Mouse (Mus musculus): ENCODE measurements around the gene Qpctl. TPM values are rescaled to one million over a fixed set of nuclear protein-coding genes. Genes with fewer than 3 reads are reported as not detected.

The Qpctl gene
- 18.5 and 20.0 TPM in 2 replicates for polyA plus RNA-seq (2014; fragmentation: Nextera tagmentation; extraction: Ambion mirVana)

DNA sequence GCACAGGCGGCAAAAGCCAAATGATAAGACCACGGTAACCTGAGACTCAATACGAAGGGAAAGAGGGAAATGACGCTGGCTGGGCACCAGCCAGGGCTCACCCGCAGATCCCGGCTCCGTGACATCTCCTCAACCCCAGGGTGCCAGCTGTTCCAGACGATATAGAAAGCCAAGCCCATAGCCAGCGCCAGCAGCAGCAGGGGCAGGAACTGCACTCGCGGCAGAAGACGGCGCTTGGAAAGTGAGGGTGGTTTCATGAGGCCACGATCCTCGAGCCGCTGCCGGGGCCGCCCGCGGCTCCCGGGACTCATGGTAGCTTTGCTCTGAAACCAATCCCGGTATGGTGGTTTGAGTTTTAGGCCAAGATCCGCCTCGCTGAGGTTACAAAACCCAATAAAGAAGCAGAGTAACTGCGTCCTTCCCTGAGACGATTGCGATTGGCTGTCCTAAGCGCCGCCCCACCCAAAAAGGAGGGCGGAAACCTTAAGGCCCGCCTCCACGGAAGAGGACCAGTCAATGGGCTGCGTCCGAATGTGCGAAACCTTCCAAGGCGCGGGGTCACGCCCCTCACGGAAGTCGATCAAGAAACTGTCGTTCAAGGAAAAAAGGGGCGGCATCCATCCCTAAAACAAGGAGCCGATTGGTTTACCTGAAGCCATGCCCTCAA, at the start of gene Qpctl:
Gene Qpctl, minus strand, starts transcription at position 417 of the 667 bp plus-strand sequence.
- H3K27ac ChIP-seq (replicated peaks; ENCODE audit: low read depth, low read length): peak within 1 kb of the TSS; percentile 85
- DNase-seq (peak; percentile 99), ATAC-seq (ENCODE audit: low FRiP score, low TSS enrichment) (peak; percentile 97)
- H3K36me3 ChIP-seq (ENCODE audit: control insufficient read depth, insufficient read depth, low read length): peaks cover 33% of the 10 kb centered on the region
- under 1% methylated on average over 43 of the region's 43 CpGs for WGBS
- no peaks in the 10 kb centered on the region for H3K27me3 ChIP-seq (ENCODE audit: control insufficient read depth, insufficient read depth, low read length)
- H3K4me2 ChIP-seq (ENCODE audit: low read length): peak within 1 kb of the TSS; percentile 80
- peak within 1 kb of the TSS; percentile 63 for H3K9ac ChIP-seq (replicated peaks; ENCODE audit: low read length)
- peak within 1 kb of the TSS; percentile 68 for H3K4me3 ChIP-seq (replicated peaks; ENCODE audit: low read depth, low read length)
- H3K9me3 ChIP-seq (ENCODE audit: control insufficient read depth, low read length): no peaks in the 10 kb centered on the region
- peaks cover 17% of the 10 kb centered on the region for H3K4me1 ChIP-seq (ENCODE audit: control insufficient read depth, insufficient read depth, low read length)

DNA sequence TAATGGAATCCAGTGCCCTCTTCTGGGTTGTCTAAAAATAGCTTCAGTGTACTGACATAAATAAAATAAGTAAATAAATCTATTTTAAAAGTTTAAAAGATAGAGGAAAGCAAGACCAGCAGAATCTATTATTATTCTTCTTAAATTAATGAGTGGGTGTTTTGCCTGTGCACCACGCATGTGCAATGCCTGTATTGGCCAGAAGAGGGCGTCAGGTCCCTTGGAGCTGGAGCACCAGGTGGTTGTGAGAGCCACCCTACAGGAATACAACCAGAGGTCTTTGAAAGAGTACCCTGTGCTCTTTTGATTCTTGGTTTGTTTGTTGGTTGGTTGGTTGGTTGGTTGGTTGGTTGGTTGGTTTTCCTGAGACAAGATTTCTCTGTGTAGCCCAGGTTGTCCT, 48.9 kb upstream of the Qpctl start:
- no peak overlapping the region for H3K27ac ChIP-seq (replicated peaks; ENCODE audit: low read depth, low read length)
- no peaks in the 10 kb centered on the region for H3K27me3 ChIP-seq (ENCODE audit: control insufficient read depth, insufficient read depth, low read length)
- H3K4me3 ChIP-seq (replicated peaks; ENCODE audit: low read depth, low read length): no peak overlapping the region
- no peaks in the 10 kb centered on the region for H3K9me3 ChIP-seq (ENCODE audit: control insufficient read depth, low read length)
- DNase-seq (no peak), ATAC-seq (ENCODE audit: low FRiP score, low TSS enrichment) (no peak)
- WGBS: 36% methylated on average over 2 of the region's 2 CpGs
- H3K9ac ChIP-seq (replicated peaks; ENCODE audit: low read length): no peak overlapping the region
- no peaks in the 10 kb centered on the region for H3K4me1 ChIP-seq (ENCODE audit: control insufficient read depth, insufficient read depth, low read length)
- no peak overlapping the region for H3K4me2 ChIP-seq (ENCODE audit: low read length)
- H3K36me3 ChIP-seq (ENCODE audit: control insufficient read depth, insufficient read depth, low read length): peaks cover 70% of the 10 kb centered on the region

DNA sequence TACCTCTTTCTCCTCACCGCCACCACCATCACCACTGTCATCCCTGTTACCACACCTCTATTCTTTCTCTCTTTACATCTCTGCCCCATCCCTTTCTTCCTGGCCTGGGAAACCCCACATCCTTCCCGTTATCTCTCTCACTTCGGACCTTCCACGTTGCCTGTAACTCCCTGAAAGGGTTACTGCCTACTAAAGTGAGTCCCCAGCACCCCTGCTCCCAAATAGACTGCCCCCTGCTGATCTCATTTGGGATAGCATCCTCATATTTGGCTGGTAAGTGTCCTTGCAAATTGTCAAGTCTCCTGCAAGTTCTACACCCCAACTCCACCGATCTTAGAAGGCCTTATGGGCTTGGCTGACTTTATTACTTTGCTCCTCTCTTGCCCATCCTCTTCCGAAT, 47.6 kb upstream of the Qpctl start:
- no peaks in the 10 kb centered on the region for H3K4me1 ChIP-seq (ENCODE audit: control insufficient read depth, insufficient read depth, low read length)
- no peak overlapping the region for H3K9ac ChIP-seq (replicated peaks; ENCODE audit: low read length)
- DNase-seq: peak; percentile 63
- peaks cover 79% of the 10 kb centered on the region for H3K36me3 ChIP-seq (ENCODE audit: control insufficient read depth, insufficient read depth, low read length)
- H3K4me2 ChIP-seq (ENCODE audit: low read length): no peak overlapping the region
- H3K9me3 ChIP-seq (ENCODE audit: control insufficient read depth, low read length): no peaks in the 10 kb centered on the region
- H3K27ac ChIP-seq (replicated peaks; ENCODE audit: low read depth, low read length): no peak overlapping the region
- H3K4me3 ChIP-seq (replicated peaks; ENCODE audit: low read depth, low read length): no peak overlapping the region
- no peaks in the 10 kb centered on the region for H3K27me3 ChIP-seq (ENCODE audit: control insufficient read depth, insufficient read depth, low read length)
- WGBS: 64% methylated on average over 6 of the region's 6 CpGs
- ATAC-seq (ENCODE audit: low FRiP score, low TSS enrichment): no peak

GRCm38 (mm10) chr7:19194676-19195075, 45.6 kb upstream of the Qpctl start:
- Histone ChIP-seq H3K9me3 (ENCODE audit: control insufficient read depth, low read length) (no peaks in the 10 kb centered on the region), H3K4me2 (ENCODE audit: low read length) (no peak overlapping the region), H3K27me3 (ENCODE audit: control insufficient read depth, insufficient read depth, low read length) (no peaks in the 10 kb centered on the region), H3K9ac (replicated peaks; ENCODE audit: low read length) (no peak overlapping the region), H3K4me3 (replicated peaks; ENCODE audit: low read depth, low read length) (no peak overlapping the region), H3K27ac (replicated peaks; ENCODE audit: low read depth, low read length) (no peak overlapping the region), H3K36me3 (ENCODE audit: control insufficient read depth, insufficient read depth, low read length) (peaks cover 80% of the 10 kb centered on the region), H3K4me1 (ENCODE audit: control insufficient read depth, insufficient read depth, low read length) (no peaks in the 10 kb centered on the region)
- no peak for ATAC-seq (ENCODE audit: low FRiP score, low TSS enrichment)
- no peak for DNase-seq
- WGBS: 98% methylated on average over 4 of the region's 4 CpGs

DNA sequence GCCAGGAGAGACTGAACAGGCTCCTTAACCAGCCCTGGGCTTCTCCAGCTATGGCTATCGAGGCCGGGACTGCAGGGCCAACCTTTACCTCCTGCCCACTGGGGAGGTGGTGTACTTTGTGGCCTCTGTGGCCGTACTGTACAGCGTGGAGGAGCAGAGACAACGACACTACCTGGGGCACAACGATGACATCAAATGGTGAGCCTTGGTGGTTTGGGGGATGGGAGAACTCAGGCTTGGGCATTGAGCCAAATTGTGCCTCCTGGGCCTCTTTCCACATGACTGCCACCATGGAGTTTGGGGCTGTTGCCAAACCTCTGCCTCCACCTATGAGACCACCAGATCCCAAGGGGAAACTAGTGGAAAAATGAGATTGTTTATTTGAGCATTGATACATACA, 35.7 kb upstream of the Qpctl start:
- peaks cover 41% of the 10 kb centered on the region for H3K36me3 ChIP-seq (ENCODE audit: control insufficient read depth, insufficient read depth, low read length)
- peak overlapping the region; percentile 37; the same call in 1 of the 2 replicates for H3K27ac ChIP-seq (replicated peaks; ENCODE audit: low read depth, low read length)
- H3K9me3 ChIP-seq (ENCODE audit: control insufficient read depth, low read length): no peaks in the 10 kb centered on the region
- DNase-seq (peak; percentile 71), ATAC-seq (ENCODE audit: low FRiP score, low TSS enrichment) (no peak)
- no peak overlapping the region for H3K4me3 ChIP-seq (replicated peaks; ENCODE audit: low read depth, low read length)
- H3K4me1 ChIP-seq (ENCODE audit: control insufficient read depth, insufficient read depth, low read length): peaks cover 4% of the 10 kb centered on the region; the same call in 1 of the 2 replicates
- H3K27me3 ChIP-seq (ENCODE audit: control insufficient read depth, insufficient read depth, low read length): peaks cover 6% of the 10 kb centered on the region; the same call in 1 of the 2 replicates
- no peak overlapping the region for H3K9ac ChIP-seq (replicated peaks; ENCODE audit: low read length)
- 60% methylated on average over 6 of the region's 6 CpGs for WGBS
- H3K4me2 ChIP-seq (ENCODE audit: low read length): no peak overlapping the region

- no peak overlapping the region for H3K4me2 ChIP-seq (ENCODE audit: low read length)
- H3K36me3 ChIP-seq (ENCODE audit: control insufficient read depth, insufficient read depth, low read length): peaks cover 43% of the 10 kb centered on the region
- no peak overlapping the region for H3K4me3 ChIP-seq (replicated peaks; ENCODE audit: low read depth, low read length)
- H3K27me3 ChIP-seq (ENCODE audit: control insufficient read depth, insufficient read depth, low read length): peaks cover 9% of the 10 kb centered on the region; the same call in 1 of the 2 replicates
- H3K9me3 ChIP-seq (ENCODE audit: control insufficient read depth, low read length): no peaks in the 10 kb centered on the region
- H3K4me1 ChIP-seq (ENCODE audit: control insufficient read depth, insufficient read depth, low read length): peaks cover 7% of the 10 kb centered on the region
- H3K9ac ChIP-seq (replicated peaks; ENCODE audit: low read length): no peak overlapping the region
- ATAC-seq (ENCODE audit: low FRiP score, low TSS enrichment) (no peak), DNase-seq (no peak)
- peak overlapping the region; percentile 37; the same call in 1 of the 2 replicates for H3K27ac ChIP-seq (replicated peaks; ENCODE audit: low read depth, low read length)
- WGBS: 77% methylated on average over 2 of the region's 2 CpGs
Observed at GRCm38 (mm10) chr7:19184250-19184649, 35.2 kb upstream of the Qpctl start.

DNA sequence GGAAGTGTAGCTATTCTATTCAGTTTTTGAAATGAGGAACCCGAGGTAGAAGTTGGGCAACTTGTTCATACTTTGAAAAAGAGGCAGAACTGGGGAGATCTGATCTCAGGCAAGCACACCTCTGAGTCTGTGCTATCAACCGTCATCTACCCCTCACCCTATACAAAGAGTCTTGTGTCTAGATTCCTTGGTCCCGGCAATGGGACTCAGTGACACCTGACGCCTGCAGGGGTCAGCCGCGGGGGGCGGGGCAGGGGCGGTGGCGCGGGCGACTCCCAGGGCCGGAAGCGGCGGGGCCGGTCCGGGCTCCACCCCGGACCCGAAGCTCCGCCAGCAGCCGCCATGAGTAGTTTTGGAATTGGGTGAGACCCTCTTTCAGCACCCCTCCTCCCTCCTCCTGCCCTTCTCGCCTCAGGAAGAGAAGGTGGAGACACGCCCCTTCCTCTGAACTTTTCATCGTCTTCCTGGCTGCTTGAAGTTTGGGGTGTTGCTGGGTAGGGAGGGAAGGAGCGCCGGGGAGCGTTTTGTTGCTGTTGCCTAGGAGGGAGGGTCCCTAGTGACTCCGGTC, 31.9 kb upstream of the Qpctl start:
- H3K9ac ChIP-seq (replicated peaks; ENCODE audit: low read length): peak overlapping the region; percentile 30; the same call in 1 of the 2 replicates
- H3K27me3 ChIP-seq (ENCODE audit: control insufficient read depth, insufficient read depth, low read length): peaks cover 28% of the 10 kb centered on the region; the same call in 1 of the 2 replicates
- H3K4me2 ChIP-seq (ENCODE audit: low read length): peak overlapping the region; percentile 48
- no peak overlapping the region for H3K27ac ChIP-seq (replicated peaks; ENCODE audit: low read depth, low read length)
- peaks cover 28% of the 10 kb centered on the region for H3K4me1 ChIP-seq (ENCODE audit: control insufficient read depth, insufficient read depth, low read length)
- 2% methylated on average over 27 of the region's 27 CpGs for WGBS
- peak overlapping the region; percentile 28 for H3K4me3 ChIP-seq (replicated peaks; ENCODE audit: low read depth, low read length)
- peaks cover 26% of the 10 kb centered on the region for H3K36me3 ChIP-seq (ENCODE audit: control insufficient read depth, insufficient read depth, low read length)
- no peak for DNase-seq
- H3K9me3 ChIP-seq (ENCODE audit: control insufficient read depth, low read length): 0 out of 2 replicates have a peak, but pooled peaks cover 3% of the 10 kb centered on the region
- ATAC-seq (ENCODE audit: low FRiP score, low TSS enrichment): no peak

GRCm38 (mm10) chr7:19179936-19180335, 30.8 kb upstream of the Qpctl start:
- DNase-seq (no peak), ATAC-seq (ENCODE audit: low FRiP score, low TSS enrichment) (no peak)
- Histone ChIP-seq H3K27ac (replicated peaks; ENCODE audit: low read depth, low read length) (no peak overlapping the region), H3K4me2 (ENCODE audit: low read length) (peak overlapping the region; percentile 80; the same call in 1 of the 2 replicates), H3K27me3 (ENCODE audit: control insufficient read depth, insufficient read depth, low read length) (peaks cover 28% of the 10 kb centered on the region; the same call in 1 of the 2 replicates), H3K4me1 (ENCODE audit: control insufficient read depth, insufficient read depth, low read length) (peaks cover 28% of the 10 kb centered on the region), H3K9me3 (ENCODE audit: control insufficient read depth, low read length) (0 out of 2 replicates have a peak, but pooled peaks cover 3% of the 10 kb centered on the region), H3K36me3 (ENCODE audit: control insufficient read depth, insufficient read depth, low read length) (peaks cover 26% of the 10 kb centered on the region), H3K9ac (replicated peaks; ENCODE audit: low read length) (no peak overlapping the region), H3K4me3 (replicated peaks; ENCODE audit: low read depth, low read length) (no peak overlapping the region)
- 48% methylated on average over 6 of the region's 6 CpGs for WGBS

Measured in midbrain, embryonic 14.5 days (tissue).